Mouse (Mus musculus): ENCODE results near the gene Dlst.

The Dlst gene

DNA sequence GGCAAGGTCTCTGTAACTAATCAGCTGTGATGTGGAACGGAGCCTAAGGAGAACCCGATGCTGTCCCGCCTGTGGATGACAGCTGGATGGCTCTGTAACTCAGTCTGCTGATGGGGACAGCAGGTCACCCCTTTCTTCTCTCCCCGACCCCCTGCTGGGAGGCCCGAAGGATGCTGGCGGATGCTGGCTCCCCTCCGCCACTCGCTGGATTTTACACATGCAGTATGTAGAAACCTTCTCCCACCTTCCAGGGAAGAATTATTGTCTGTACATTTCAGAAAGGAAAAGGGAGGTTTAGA lies 71.7 kb downstream of the Dlst start:
- DNase-seq (ENCODE audit: low spot score in 2 of 2): no peak

DNA sequence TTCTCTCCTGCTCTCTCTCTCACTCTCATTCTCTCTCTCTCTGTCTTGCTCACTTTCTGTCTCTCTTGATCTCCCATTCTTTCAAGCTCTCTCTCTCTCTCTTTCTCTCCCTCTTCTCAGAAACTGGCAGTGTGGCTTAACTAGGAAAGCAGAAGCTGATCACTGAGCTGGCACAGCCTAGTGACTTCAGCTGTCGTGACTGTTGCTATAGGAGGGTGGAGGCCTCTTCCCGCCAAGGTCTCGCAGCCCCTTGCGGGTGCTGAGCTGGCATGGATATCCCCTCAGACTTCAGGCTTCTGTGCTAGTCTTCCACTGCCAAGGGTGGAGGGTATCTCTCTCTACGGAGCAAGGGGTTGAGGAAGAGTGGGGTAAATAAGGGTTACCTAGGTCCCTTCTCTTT lies 72.3 kb downstream of the Dlst start:
- DNase-seq (ENCODE audit: low spot score in 2 of 2): no peak

DNA sequence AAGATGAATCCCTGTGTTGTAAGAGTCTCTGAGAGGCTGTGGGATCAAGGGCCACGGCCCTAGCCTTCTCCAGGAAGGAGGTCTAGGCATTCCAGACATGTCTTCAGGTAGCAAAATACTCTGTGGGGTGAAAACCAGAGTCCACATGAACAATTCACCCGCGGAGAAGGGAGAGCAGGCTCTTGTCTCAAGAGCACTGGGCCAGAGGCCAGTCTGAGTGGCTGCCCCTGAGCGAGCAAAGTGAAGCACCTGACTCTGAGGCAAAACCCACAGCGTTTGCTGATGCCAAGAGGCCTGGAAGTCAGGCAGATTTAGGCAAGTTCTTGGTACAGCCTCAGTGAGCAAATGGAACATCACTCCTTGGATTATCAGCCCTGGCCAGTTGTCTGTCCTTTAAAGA lies 73.5 kb downstream of the Dlst start:
- DNase-seq (ENCODE audit: low spot score in 2 of 2): no peak
